Mouse (Mus musculus) hindlimb bud, embryonic 11.5 days (tissue): Measurements from ENCODE around the gene Olfr1490.
"Not testable (repeated sequence)": the region's sequence is repeated elsewhere in the genome, so short reads cannot be mapped to it uniquely, and the experiment has no call there.

ENCODE experiments used
- DNase-seq: peaks from one replicate; pipeline ENCODE4 v3.0.0-alpha.2; 2012; ENCODE audit warnings: low read depth, low spot score; ENCODE audit errors: extremely low spot score

Gene Olfr1490

DNA sequence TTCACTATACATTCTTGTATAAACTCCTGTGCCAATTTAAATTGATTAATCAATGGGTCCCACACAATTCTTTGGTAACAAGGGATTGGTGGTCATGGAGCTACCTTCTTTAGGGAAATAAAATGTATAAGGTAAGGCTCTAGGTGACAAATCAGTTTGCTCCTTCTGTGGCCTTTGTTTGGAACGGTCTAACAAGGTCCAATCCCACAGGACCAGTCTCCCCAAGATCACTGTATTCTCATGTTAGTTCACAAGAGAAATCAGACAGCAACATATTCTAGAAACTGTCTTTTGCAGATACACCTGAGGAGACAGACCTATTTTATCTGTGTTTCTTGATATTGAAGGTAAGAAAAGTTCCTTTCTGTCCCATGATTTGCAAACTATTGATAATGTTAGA lies at the start of gene Olfr1490:
Olfr1490 (plus strand) TSS at position 301 of the 400 bp plus-strand sequence.
- no peak for DNase-seq

DNA sequence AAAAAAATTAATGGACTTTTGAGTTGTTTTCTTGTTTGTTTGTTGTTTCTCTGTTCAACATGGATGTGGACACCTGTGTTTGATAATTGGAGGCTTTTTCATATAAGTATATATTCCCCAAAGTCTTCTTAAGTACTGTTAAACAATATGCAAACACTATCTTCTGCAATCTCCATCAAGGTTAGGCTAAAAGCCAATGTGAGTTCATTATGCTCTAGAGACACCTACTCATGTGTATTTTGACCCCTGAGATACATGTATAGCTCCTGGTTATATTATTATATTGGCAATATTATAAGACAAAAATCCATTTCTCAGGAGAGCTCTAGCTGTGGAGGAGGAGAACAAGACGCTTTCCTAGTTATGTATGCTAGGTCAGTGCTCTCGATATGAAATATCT lies 33.8 kb upstream of the Olfr1490 start, which contains the start of gene Olfr1487:
Olfr1487 (plus strand) TSS at position 301 of the 400 bp plus-strand sequence.
- not testable (repeated sequence) for DNase-seq

DNA sequence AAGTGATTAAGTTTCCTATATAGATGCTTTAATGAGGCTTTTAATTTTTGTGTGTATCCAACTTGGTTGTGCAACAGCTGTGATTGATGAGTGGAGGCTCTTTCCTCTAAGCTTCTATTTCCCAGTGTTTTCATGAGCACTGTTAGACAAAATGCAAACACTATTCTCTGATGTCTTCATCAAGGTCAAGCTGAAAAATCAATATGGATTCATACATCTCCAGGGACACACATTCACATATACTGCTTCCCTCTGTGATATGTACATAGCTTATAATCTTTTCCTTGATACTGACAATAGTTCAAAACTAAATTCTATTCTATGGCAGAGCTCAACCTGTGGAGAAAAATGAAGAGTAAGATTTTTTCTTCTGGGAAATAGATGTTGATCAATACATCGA lies 19.6 kb upstream of the Olfr1490 start, which contains the start of gene Olfr1489:
Olfr1489 (plus strand) TSS at position 301 of the 400 bp plus-strand sequence.
- DNase-seq, result no peak

DNA sequence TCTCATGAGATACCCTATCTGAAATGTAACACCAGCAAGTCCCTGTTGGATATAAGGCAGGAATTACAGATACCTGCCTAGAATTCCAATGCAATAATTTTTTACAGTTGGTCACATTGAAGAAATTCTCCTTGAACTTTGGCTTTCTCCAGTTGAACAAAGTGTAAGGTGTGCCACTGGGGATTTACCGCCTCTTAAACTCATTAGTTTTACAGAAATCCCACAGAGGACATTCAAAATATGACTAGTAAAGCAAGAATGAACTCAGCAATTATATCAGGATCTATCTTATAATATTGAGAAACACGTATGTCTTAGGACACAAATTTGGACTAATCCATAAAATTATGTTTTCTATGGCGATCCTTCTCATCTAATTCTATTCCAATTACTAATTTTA lies 46.1 kb downstream of the Olfr1490 start, which contains the start of gene Olfr1491:
Olfr1491 (plus strand) TSS at position 301 of the 400 bp plus-strand sequence.
- DNase-seq, result no peak
